Mouse (Mus musculus): ENCODE results near the gene Lsm14b. TPM values are rescaled to one million over a fixed set of nuclear protein-coding genes. Genes with fewer than 3 reads are reported as not detected.

Lsm14b gene
- 10 to 100 TPM; 16.5 to 18.0 TPM for polyA plus RNA-seq (2017; shearing (Covaris generic))

GRCm38 (mm10) chr2:180024401-180025098 is at the start of gene Lsm14b:
Gene Lsm14b (plus strand): TSS chr2:180024987.

GRCm38 (mm10) chr2:179976628-179977343 is 48.0 kb upstream of the Lsm14b start, which contains the start of gene Taf4:
Gene Taf4 (minus strand): TSS chr2:179976646.

GRCm38 (mm10) chr2:180042256-180042857 is 17.6 kb downstream of the Lsm14b start, which contains the start of the genes Psma7 and Ss18l1:
Gene Psma7 (minus strand): TSS chr2:180042433.
Gene Ss18l1 (plus strand): TSS chr2:180042509.

GRCm38 (mm10) chr2:180070481-180071453 is 46.0 kb downstream of the Lsm14b start, which contains the start of gene Mtg2:
Gene Mtg2 (plus strand): TSS chr2:180070588.

Other genes with a start within 250 kb of the Lsm14b start
- 10 to 100 TPM; 14.7 to 19.4 TPM for gene Taf4, start 48.3 kb upstream of the Lsm14b start, polyA plus RNA-seq (2017; shearing (Covaris generic))
- gene Psma7, start 17.4 kb downstream of the Lsm14b start, polyA plus RNA-seq (2017; shearing (Covaris generic)) = 100 to 1,000 TPM; 464 to 547 TPM
- 1 to 10 TPM; 2.7 to 3.2 TPM for gene Ss18l1, start 17.5 kb downstream of the Lsm14b start, polyA plus RNA-seq (2017; shearing (Covaris generic))
- 10 to 100 TPM; 34.7 to 41.9 TPM for gene Mtg2, start 45.6 kb downstream of the Lsm14b start, polyA plus RNA-seq (2017; shearing (Covaris generic))
- gene Hrh3, start 79.5 kb downstream of the Lsm14b start, polyA plus RNA-seq (2017; shearing (Covaris generic)) = not detected
- gene Osbpl2, start 94.3 kb downstream of the Lsm14b start, polyA plus RNA-seq (2017; shearing (Covaris generic)) = 10 to 100 TPM; 41.8 to 45.5 TPM
- gene Adrm1, start 146.5 kb downstream of the Lsm14b start, polyA plus RNA-seq (2017; shearing (Covaris generic)) = 100 to 1,000 TPM; 142 to 156 TPM
- gene Lama5, start 200.9 kb downstream of the Lsm14b start, polyA plus RNA-seq (2017; shearing (Covaris generic)) = 1 to 10 TPM in 1 of 2 experiments, under 1 TPM in 1; 0.30 to 1.3 TPM
- gene Rps21, start 232.4 kb downstream of the Lsm14b start, polyA plus RNA-seq (2017; shearing (Covaris generic)) = 100 to 1,000 TPM; 501 to 767 TPM
- 10 to 100 TPM; 36.3 to 43.9 TPM for gene Cables2, start 248.5 kb downstream of the Lsm14b start, polyA plus RNA-seq (2017; shearing (Covaris generic))